Mouse (Mus musculus) forebrain, embryonic 16.5 days (tissue): ENCODE data around the gene Nek11. TPM values are rescaled to one million over a fixed set of nuclear protein-coding genes. Genes with fewer than 3 reads are reported as not detected.
A peak's percentile ranks its signal among the peaks of the same experiment; 100 is the strongest.

ENCODE experiments used
- ATAC-seq: fragments of 200-750 bp; cut with Nextera tagmentation; 2 replicates; pipeline ENCODE4 v1.8.0; 2017; ENCODE audit warnings: mild to moderate bottlenecking, moderate library complexity
- H3K27ac ChIP-seq: fragments of 300-500 bp; sonication (generic); 2 replicates; pipeline ENCODE4 v1.5.1; 2014; ENCODE audit warnings: low read length, control low read depth
- H3K27me3 ChIP-seq: fragments of 300-500 bp; sonication (generic); replicated peaks from 2 replicates; pipeline ENCODE4 v1.6.1; 2014; ENCODE audit warnings: low read length; ENCODE audit not compliant: control insufficient read depth, insufficient read depth
- H3K36me3 ChIP-seq: fragments of 300-500 bp; sonication (generic); 2 replicates; pipeline ENCODE4 v1.6.1; 2014; ENCODE audit not compliant: control insufficient read depth, insufficient read depth
- H3K4me1 ChIP-seq: fragments of 300-500 bp; sonication (generic); replicated peaks from 2 replicates; pipeline ENCODE4 v1.6.1; 2014; ENCODE audit warnings: low read length; ENCODE audit not compliant: control insufficient read depth, insufficient read depth
- H3K4me2 ChIP-seq: fragments of 300-500 bp; sonication (generic); 2 replicates; pipeline ENCODE4 v1.6.1; 2014; ENCODE audit warnings: mild to moderate bottlenecking, low read length, control low read depth
- H3K4me3 ChIP-seq: fragments of 300-500 bp; sonication (generic); replicated peaks from 2 replicates; pipeline ENCODE4 v1.5.1; 2014; ENCODE audit warnings: mild to moderate bottlenecking, low read length, control low read depth
- H3K9ac ChIP-seq: fragments of 300-500 bp; sonication (generic); replicated peaks from 2 replicates; pipeline ENCODE4 v1.6.1; 2014; ENCODE audit warnings: low read depth, low read length, control low read depth
- H3K9me3 ChIP-seq: fragments of 300-500 bp; sonication (generic); 2 replicates; pipeline ENCODE4 v1.6.1; 2016; ENCODE audit warnings: low read length; ENCODE audit not compliant: control insufficient read depth
- WGBS: fragments of 180-500 bp; shearing (Covaris S2); extraction: QIAGEN DNeasy Blood & Tissue Kit; methylation state at CpG from one replicate; pipeline ENCODE4 v1.1.7; 2014; 5-methylcytosine and 5-hydroxymethylcytosine counted together
- polyA plus RNA-seq: library from polyadenylated mRNA; unstranded; fragments of >200 nt; fragmentation: Nextera tagmentation; extraction: Ambion mirVana; gene quantifications from 2 replicates; pipeline ENCODE4 v1.2.1, GENCODE M21; 2015

Gene Nek11
- 2.6 and 3.3 TPM in 2 replicates for polyA plus RNA-seq

- under 1% methylated on average over 44 of the region's 44 CpGs for WGBS
- Histone ChIP-seq H3K9ac (peak within 1 kb of the TSS; percentile 72), H3K9me3 (no peaks in the 10 kb centered on the region), H3K4me2 (peak within 1 kb of the TSS; percentile 93), H3K27ac (peak within 1 kb of the TSS; percentile 85), H3K4me1 (peaks cover 27% of the 10 kb centered on the region), H3K4me3 (peak within 1 kb of the TSS; percentile 80), H3K36me3 (0 out of 2 replicates have a peak, but pooled peaks cover 4% of the 10 kb centered on the region), H3K27me3 (0 out of 2 replicates have a peak, but pooled peaks cover 1% of the 10 kb centered on the region)
- peak; percentile 98 for ATAC-seq
Measured at GRCm38 (mm10) chr9:105395218-105395627, at the start of gene Nek11, which contains the start of gene Aste1. Gene Nek11 (minus strand): TSS chr9:105395524. Gene Aste1 (plus strand): TSS chr9:105395392.

- Histone ChIP-seq H3K27ac (no peak overlapping the region), H3K36me3 (peaks cover 10% of the 10 kb centered on the region), H3K4me3 (no peak overlapping the region), H3K4me2 (no peak overlapping the region), H3K4me1 (no peaks in the 10 kb centered on the region), H3K9ac (no peak overlapping the region), H3K27me3 (no peaks in the 10 kb centered on the region), H3K9me3 (no peaks in the 10 kb centered on the region)
- no peak for ATAC-seq
- WGBS: 95% methylated on average over 6 of the region's 6 CpGs
Measured at GRCm38 (mm10) chr9:105408549-105408948, 13.2 kb upstream of the Nek11 start.

GRCm38 (mm10) chr9:105394720-105395119 is 604 bp downstream of the Nek11 start:
- 0 out of 2 replicates have a peak, but pooled peaks cover 4% of the 10 kb centered on the region for H3K36me3 ChIP-seq
- peak; percentile 19 for ATAC-seq

GRCm38 (mm10) chr9:105390616-105391015 is 4.7 kb downstream of the Nek11 start:
- no peak overlapping the region for H3K27ac ChIP-seq
- 75% methylated on average over 4 of the region's 5 CpGs for WGBS
- no peaks in the 10 kb centered on the region for H3K36me3 ChIP-seq
- no peak overlapping the region for H3K9ac ChIP-seq
- peaks cover 5% of the 10 kb centered on the region for H3K4me1 ChIP-seq
- no peak overlapping the region for H3K4me2 ChIP-seq
- no peaks in the 10 kb centered on the region for H3K9me3 ChIP-seq
- ATAC-seq: no peak
- H3K4me3 ChIP-seq: no peak overlapping the region
- 0 out of 2 replicates have a peak, but pooled peaks cover 3% of the 10 kb centered on the region for H3K27me3 ChIP-seq

More at GRCm38 (mm10) chr9:105394720-105395119, 604 bp downstream of the Nek11 start:
- WGBS: 13% methylated on average over 11 of the region's 11 CpGs
- H3K4me2 ChIP-seq: peak overlapping the region; percentile 93
- 0 out of 2 replicates have a peak, but pooled peaks cover 3% of the 10 kb centered on the region for H3K27me3 ChIP-seq
- H3K27ac ChIP-seq: no peak overlapping the region
- peak overlapping the region; percentile 80 for H3K4me3 ChIP-seq
- no peaks in the 10 kb centered on the region for H3K9me3 ChIP-seq
- peak overlapping the region; percentile 49 for H3K9ac ChIP-seq
- H3K4me1 ChIP-seq: peaks cover 23% of the 10 kb centered on the region

- Histone ChIP-seq H3K4me2 (no peak overlapping the region), H3K27ac (no peak overlapping the region), H3K9ac (no peak overlapping the region), H3K4me1 (no peaks in the 10 kb centered on the region), H3K27me3 (0 out of 2 replicates have a peak, but pooled peaks cover 3% of the 10 kb centered on the region), H3K4me3 (no peak overlapping the region), H3K9me3 (no peaks in the 10 kb centered on the region), H3K36me3 (no peaks in the 10 kb centered on the region)
- peak; percentile 52 for ATAC-seq
- whole genome bisulfite sequencing: 16% methylated on average over 4 of the region's 4 CpGs
Measured at GRCm38 (mm10) chr9:105389289-105389688, 6.0 kb downstream of the Nek11 start.

GRCm38 (mm10) chr9:105387403-105387802 is 7.9 kb downstream of the Nek11 start:
- H3K4me1 ChIP-seq: no peaks in the 10 kb centered on the region
- ATAC-seq: no peak
- H3K27ac ChIP-seq: no peak overlapping the region
- H3K9me3 ChIP-seq: no peaks in the 10 kb centered on the region
- no peak overlapping the region for H3K9ac ChIP-seq
- no peak overlapping the region for H3K4me2 ChIP-seq
- H3K36me3 ChIP-seq: no peaks in the 10 kb centered on the region
- H3K4me3 ChIP-seq: no peak overlapping the region
- WGBS: 81% methylated on average over 5 of the region's 5 CpGs
- 0 out of 2 replicates have a peak, but pooled peaks cover 3% of the 10 kb centered on the region for H3K27me3 ChIP-seq

GRCm38 (mm10) chr9:105379533-105380145 is 15.7 kb downstream of the Nek11 start:
- Histone ChIP-seq H3K4me3 (no peak overlapping the region), H3K9me3 (no peaks in the 10 kb centered on the region), H3K4me2 (no peak overlapping the region), H3K27ac (no peak overlapping the region), H3K9ac (no peak overlapping the region), H3K27me3 (no peaks in the 10 kb centered on the region), H3K4me1 (peaks cover 20% of the 10 kb centered on the region), H3K36me3 (no peaks in the 10 kb centered on the region)
- 42% methylated on average over 8 of the region's 8 CpGs for WGBS
- ATAC-seq: peak; percentile 58

- Histone ChIP-seq H3K27me3 (no peaks in the 10 kb centered on the region), H3K4me2 (no peak overlapping the region), H3K27ac (no peak overlapping the region), H3K4me1 (peaks cover 20% of the 10 kb centered on the region), H3K9ac (no peak overlapping the region), H3K4me3 (no peak overlapping the region), H3K36me3 (no peaks in the 10 kb centered on the region), H3K9me3 (no peaks in the 10 kb centered on the region)
- no peak for ATAC-seq
- 57% methylated on average over 3 of the region's 3 CpGs for WGBS
Measured at GRCm38 (mm10) chr9:105377622-105378021, 17.7 kb downstream of the Nek11 start.

- ATAC-seq: no peak
- no peak overlapping the region for H3K27ac ChIP-seq
- H3K4me1 ChIP-seq: peaks cover 20% of the 10 kb centered on the region
- H3K27me3 ChIP-seq: no peaks in the 10 kb centered on the region
- no peak overlapping the region for H3K9ac ChIP-seq
- H3K4me2 ChIP-seq: no peak overlapping the region
- no peaks in the 10 kb centered on the region for H3K9me3 ChIP-seq
- H3K4me3 ChIP-seq: no peak overlapping the region
- no peaks in the 10 kb centered on the region for H3K36me3 ChIP-seq
- WGBS: 77% methylated on average over 7 of the region's 7 CpGs
Measured at GRCm38 (mm10) chr9:105376954-105377530, 18.3 kb downstream of the Nek11 start.
